Mouse (Mus musculus) liver, embryonic 14.5 days (tissue): Measurements from ENCODE around the gene Ovol1. TPM values are rescaled to one million over a fixed set of nuclear protein-coding genes. Genes with fewer than 3 reads are reported as not detected.
A peak's percentile ranks its signal among the peaks of the same experiment; 100 is the strongest.

ENCODE experiments used
- ATAC-seq: fragments of 200-750 bp; cut with Nextera tagmentation; 2 replicates; pipeline ENCODE4 v1.8.0; 2017; ENCODE audit warnings: moderate number of reproducible peaks, mild to moderate bottlenecking, moderate library complexity; ENCODE audit not compliant: insufficient read depth
- DNase-seq, 3 experiments: peaks; one replicate each; pipeline ENCODE4 v3.0.0-alpha.2; 2012 to 2013; ENCODE audit warnings: low read depth in 3 of 3, low spot score in 3 of 3
- H3K27ac ChIP-seq: fragments of 300-500 bp; sonication (generic); 2 replicates; pipeline ENCODE4 v1.5.1; 2014; ENCODE audit warnings: moderate library complexity, mild to moderate bottlenecking, control low read depth, inconsistent platforms
- H3K27me3 ChIP-seq: fragments of 300-500 bp; sonication (generic); 2 replicates; pipeline ENCODE4 v1.6.1; 2014; ENCODE audit warnings: mild to moderate bottlenecking, low read length, moderate library complexity; ENCODE audit not compliant: control insufficient read depth, insufficient read depth
- H3K36me3 ChIP-seq: fragments of 300-500 bp; sonication (generic); replicated peaks from 2 replicates; pipeline ENCODE4 v1.6.1; 2014; ENCODE audit warnings: low read depth; ENCODE audit not compliant: control insufficient read depth, insufficient read depth
- H3K4me1 ChIP-seq, 2 experiments: fragments of 200-500 bp in 1 of 2; fragments of 300-500 bp in 1 of 2; sonication (generic) in 1 of 2; replicated peaks; 2 replicates each; pipeline ENCODE4 v1.6.1; 2012 to 2014; ENCODE audit warnings: antibody characterized with exemption in 1 of 2, inconsistent platforms in 1 of 2, low read length in 1 of 2; ENCODE audit not compliant: control insufficient read depth in 2 of 2, insufficient read depth in 2 of 2
- H3K4me2 ChIP-seq: fragments of 300-500 bp; sonication (generic); 2 replicates; pipeline ENCODE4 v1.6.1; 2014; ENCODE audit warnings: low read depth, mild to moderate bottlenecking, control low read depth, moderate library complexity
- H3K4me3 ChIP-seq, 2 experiments: fragments of 200-500 bp in 1 of 2; fragments of 300-500 bp in 1 of 2; sonication (generic) in 1 of 2; 2 replicates each; pipeline ENCODE4 v1.5.1; 2012 to 2014; ENCODE audit warnings: low read depth in 2 of 2, low read length in 2 of 2, mild to moderate bottlenecking in 2 of 2, control low read depth in 1 of 2, inconsistent platforms in 1 of 2, moderate library complexity in 1 of 2; ENCODE audit not compliant: insufficient read depth in 1 of 2
- H3K9ac ChIP-seq: fragments of 300-500 bp; sonication (generic); replicated peaks from 2 replicates; pipeline ENCODE4 v1.6.1; 2014; ENCODE audit warnings: mild to moderate bottlenecking, control low read depth, moderate library complexity
- H3K9me3 ChIP-seq: fragments of 300-500 bp; sonication (generic); 2 replicates; pipeline ENCODE4 v1.6.1; 2016; ENCODE audit warnings: low read length, mixed read lengths; ENCODE audit not compliant: control insufficient read depth
- CTCF ChIP-seq: IDR thresholded peaks from 2 replicates; pipeline ENCODE4 v1.5.1; 2016; ENCODE audit warnings: antibody characterized with exemption, low read depth, control low read depth
- EP300 ChIP-seq: IDR thresholded peaks from 2 replicates; pipeline ENCODE4 v1.6.1; 2016; ENCODE audit warnings: antibody characterized with exemption, low read depth
- WGBS: fragments of 180-500 bp; shearing (Covaris S2); extraction: QIAGEN DNeasy Blood & Tissue Kit; methylation state at CpG from one replicate; pipeline ENCODE4 v1.1.7; 2014; ENCODE audit not compliant: insufficient replicate concordance; 5-methylcytosine and 5-hydroxymethylcytosine counted together
- polyA plus RNA-seq, 2 experiments: library from polyadenylated mRNA; depleted of rRNA in 1 of 2; stranded (reverse) in 1 of 2; unstranded in 1 of 2; fragments of >200 nt; fragmentation: Nextera tagmentation in 1 of 2; extraction: Ambion mirVana in 1 of 2; gene quantifications; 2 replicates each; pipeline versions ENCODE4 v1.2.1 to v1.2.3; 2012 to 2014

The Ovol1 gene
- polyA plus RNA-seq, 2 experiments, result 0.01 TPM; not detected in 1

DNA sequence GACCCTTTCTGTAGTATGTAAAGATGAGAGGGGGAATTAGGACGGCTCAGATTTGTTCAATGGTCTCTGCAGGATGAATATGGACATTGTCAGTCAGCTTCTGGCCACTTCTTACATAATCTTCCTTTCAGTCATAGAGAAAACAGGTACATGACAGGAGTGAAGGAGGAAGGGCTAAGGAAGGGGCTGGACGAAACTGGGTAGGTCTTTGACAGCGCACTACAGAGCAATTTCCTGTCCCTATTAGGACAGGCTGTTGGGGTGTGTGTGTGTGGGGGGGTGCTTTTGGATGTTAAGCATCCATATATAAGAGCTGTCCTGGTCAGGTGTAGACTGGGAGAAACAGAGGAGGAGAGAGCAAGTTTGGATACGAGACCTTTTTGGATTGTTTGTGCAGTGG is 38.8 kb upstream of the Ovol1 start:
- Histone ChIP-seq H3K27me3 (no peaks in the 10 kb centered on the region), H3K27ac (no peak overlapping the region), H3K4me1 (peaks cover 0 to 8% of the 10 kb centered on the region in 2 experiments; a peak in 2 of 4 replicates), H3K4me2 (no peak overlapping the region), H3K9ac (no peak overlapping the region), H3K4me3 (no peak overlapping the region), H3K36me3 (peaks cover 9% of the 10 kb centered on the region; the same call in 1 of the 2 replicates), H3K9me3 (no peaks in the 10 kb centered on the region)
- 52% methylated on average over 4 of the region's 4 CpGs for WGBS
- TF ChIP-seq CTCF (no peak), EP300 (no peak)
- ATAC-seq (no peak), DNase-seq (no peak)

DNA sequence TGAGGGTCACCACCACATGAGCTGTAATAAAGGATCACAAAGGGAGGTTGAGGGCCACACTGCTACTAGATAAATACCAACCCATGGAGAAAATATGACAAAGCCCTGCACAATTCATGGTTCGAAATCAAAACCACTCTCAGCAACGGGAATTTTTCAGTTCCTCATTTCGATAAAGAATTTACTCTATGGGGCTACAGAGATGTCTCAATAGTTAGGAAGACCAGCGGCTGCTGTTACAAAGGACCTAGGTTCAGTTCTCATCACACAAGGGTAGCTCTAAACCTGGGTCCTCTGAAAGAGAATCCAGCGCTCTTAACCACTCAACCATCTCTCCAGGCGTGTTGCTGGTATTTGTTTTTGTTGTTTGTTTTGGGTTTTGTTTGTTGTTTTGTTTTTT is 31.4 kb upstream of the Ovol1 start:
- H3K27ac ChIP-seq, result no peak overlapping the region
- WGBS, result 61% methylated on average over 6 of the region's 6 CpGs
- no peak for TF ChIP-seq CTCF
- no peak for TF ChIP-seq EP300
- no peaks in the 10 kb centered on the region for H3K36me3 ChIP-seq
- DNase-seq (no peak), ATAC-seq (no peak)
- no peak overlapping the region for H3K4me3 ChIP-seq
- no peaks in the 10 kb centered on the region for H3K27me3 ChIP-seq
- H3K4me1 ChIP-seq, result no peaks in the 10 kb centered on the region
- no peak overlapping the region for H3K9ac ChIP-seq
- no peak overlapping the region for H3K4me2 ChIP-seq
- H3K9me3 ChIP-seq, result no peaks in the 10 kb centered on the region

DNA sequence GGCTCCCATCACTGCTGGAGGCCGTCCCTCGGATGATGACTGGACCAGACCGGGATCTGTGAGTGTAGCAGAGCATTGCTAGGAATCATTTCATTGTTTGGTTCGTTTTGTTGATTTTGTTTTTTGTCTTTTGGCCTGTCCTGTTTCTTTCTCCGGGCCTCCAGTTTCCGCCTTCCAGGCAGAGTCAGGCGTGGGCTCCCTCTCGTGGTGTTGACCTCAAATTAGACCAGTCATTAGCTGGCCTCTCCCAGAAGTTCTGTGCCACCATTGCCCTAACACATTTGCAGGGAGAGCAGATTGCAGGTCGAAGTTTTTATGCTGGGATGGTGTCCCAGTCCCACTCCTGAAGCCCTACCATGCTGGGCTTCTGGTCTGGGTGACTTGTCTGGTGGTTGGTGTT is 28.7 kb upstream of the Ovol1 start:
- H3K27ac ChIP-seq, result no peak overlapping the region
- DNase-seq (no peak), ATAC-seq (no peak)
- no peaks in the 10 kb centered on the region for H3K9me3 ChIP-seq
- H3K4me1 ChIP-seq, result no peaks in the 10 kb centered on the region
- H3K4me3 ChIP-seq, result no peak overlapping the region
- H3K27me3 ChIP-seq, result no peaks in the 10 kb centered on the region
- WGBS, result 59% methylated on average over 9 of the region's 9 CpGs
- H3K4me2 ChIP-seq, result no peak overlapping the region
- peak; percentile 20; the same call in 1 of the 2 replicates for TF ChIP-seq CTCF
- no peak for TF ChIP-seq EP300
- no peak overlapping the region for H3K9ac ChIP-seq
- no peaks in the 10 kb centered on the region for H3K36me3 ChIP-seq

DNA sequence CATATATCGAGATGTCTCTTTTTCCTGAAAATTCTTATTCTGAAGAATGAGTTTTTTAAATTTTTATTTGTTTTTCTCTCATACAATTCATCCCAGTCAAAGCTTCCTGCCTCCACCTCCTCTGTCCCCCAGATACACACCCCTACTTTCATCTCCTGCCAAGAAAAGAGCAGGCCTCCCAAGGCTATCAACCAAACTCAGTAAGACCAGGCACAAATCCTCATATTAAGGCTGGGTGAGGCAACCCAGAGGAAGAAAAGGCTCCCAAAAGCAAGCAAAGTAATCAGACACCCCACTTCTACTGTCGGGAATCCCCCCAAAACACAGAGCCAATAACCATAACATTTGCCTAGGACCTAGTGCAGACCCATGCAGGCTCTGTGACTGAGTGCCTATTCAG is 21.5 kb upstream of the Ovol1 start:
- H3K4me2 ChIP-seq, result no peak overlapping the region
- H3K36me3 ChIP-seq, result no peaks in the 10 kb centered on the region
- no peak for ATAC-seq
- 54% methylated on average over 2 of the region's 2 CpGs for WGBS
- TF ChIP-seq CTCF (no peak), EP300 (no peak)
- no peak overlapping the region for H3K4me3 ChIP-seq
- no peaks in the 10 kb centered on the region for H3K9me3 ChIP-seq
- DNase-seq, result no peak
- no peaks in the 10 kb centered on the region for H3K4me1 ChIP-seq
- no peak overlapping the region for H3K27ac ChIP-seq
- H3K9ac ChIP-seq, result no peak overlapping the region
- no peaks in the 10 kb centered on the region for H3K27me3 ChIP-seq

DNA sequence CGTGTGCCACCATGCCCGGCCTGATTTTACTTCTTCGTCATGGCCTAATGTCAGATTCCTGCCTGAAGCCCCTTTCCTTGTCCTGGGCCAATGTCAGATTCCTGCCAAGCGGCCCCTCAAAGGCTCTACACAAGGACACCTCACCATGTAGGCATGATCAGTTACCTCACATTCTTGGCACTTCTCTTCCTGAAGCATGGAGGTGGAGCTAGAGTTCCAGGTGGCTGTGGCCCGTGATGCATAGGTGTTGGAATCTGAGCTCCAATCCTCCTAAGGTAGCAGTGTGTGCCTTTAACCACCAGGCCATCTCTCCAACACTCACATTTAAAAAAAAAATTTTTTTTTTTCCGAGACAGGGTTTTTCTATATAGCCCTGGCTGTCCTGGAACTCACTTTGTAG is 20.3 kb upstream of the Ovol1 start:
- WGBS, result 63% methylated on average over 6 of the region's 6 CpGs
- DNase-seq (no peak), ATAC-seq (no peak)
- Histone ChIP-seq H3K4me1 (no peaks in the 10 kb centered on the region), H3K9ac (no peak overlapping the region), H3K4me3 (no peak overlapping the region), H3K9me3 (no peaks in the 10 kb centered on the region), H3K27ac (no peak overlapping the region), H3K4me2 (no peak overlapping the region), H3K36me3 (no peaks in the 10 kb centered on the region), H3K27me3 (no peaks in the 10 kb centered on the region)
- TF ChIP-seq CTCF (no peak), EP300 (no peak)

DNA sequence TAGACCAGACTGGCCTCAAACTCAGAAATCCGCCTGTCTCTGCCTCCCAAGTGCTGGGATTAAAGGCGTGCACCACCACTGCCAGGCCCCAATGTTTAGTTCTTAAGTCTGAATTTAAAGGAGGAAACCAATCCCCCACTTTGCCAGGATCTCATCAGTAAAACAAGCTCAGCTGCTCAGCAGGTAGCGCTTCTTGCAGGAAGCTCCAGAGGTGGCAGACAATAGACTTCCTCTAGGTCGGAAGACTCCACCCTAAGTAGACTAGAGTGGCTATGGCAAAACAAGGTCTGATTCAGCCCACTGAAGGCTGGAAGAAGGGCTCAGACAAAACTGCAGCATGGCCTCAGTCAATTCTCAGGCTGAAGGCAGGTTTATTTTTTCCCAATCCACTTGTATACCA is 19.5 kb upstream of the Ovol1 start:
- WGBS, result 57% methylated on average over 4 of the region's 4 CpGs
- Histone ChIP-seq H3K9ac (no peak overlapping the region), H3K36me3 (no peaks in the 10 kb centered on the region), H3K4me1 (no peaks in the 10 kb centered on the region), H3K9me3 (no peaks in the 10 kb centered on the region), H3K4me3 (no peak overlapping the region), H3K4me2 (no peak overlapping the region), H3K27me3 (no peaks in the 10 kb centered on the region), H3K27ac (no peak overlapping the region)
- ATAC-seq, result no peak
- TF ChIP-seq EP300 (no peak), CTCF (no peak)
- DNase-seq, result no peak
